Mouse (Mus musculus): Measurements from ENCODE around the gene Dnase1l2.
"Not testable (repeated sequence)": the region's sequence is repeated elsewhere in the genome, so short reads cannot be mapped to it uniquely, and the experiment has no call there.

Dnase1l2 gene

DNA sequence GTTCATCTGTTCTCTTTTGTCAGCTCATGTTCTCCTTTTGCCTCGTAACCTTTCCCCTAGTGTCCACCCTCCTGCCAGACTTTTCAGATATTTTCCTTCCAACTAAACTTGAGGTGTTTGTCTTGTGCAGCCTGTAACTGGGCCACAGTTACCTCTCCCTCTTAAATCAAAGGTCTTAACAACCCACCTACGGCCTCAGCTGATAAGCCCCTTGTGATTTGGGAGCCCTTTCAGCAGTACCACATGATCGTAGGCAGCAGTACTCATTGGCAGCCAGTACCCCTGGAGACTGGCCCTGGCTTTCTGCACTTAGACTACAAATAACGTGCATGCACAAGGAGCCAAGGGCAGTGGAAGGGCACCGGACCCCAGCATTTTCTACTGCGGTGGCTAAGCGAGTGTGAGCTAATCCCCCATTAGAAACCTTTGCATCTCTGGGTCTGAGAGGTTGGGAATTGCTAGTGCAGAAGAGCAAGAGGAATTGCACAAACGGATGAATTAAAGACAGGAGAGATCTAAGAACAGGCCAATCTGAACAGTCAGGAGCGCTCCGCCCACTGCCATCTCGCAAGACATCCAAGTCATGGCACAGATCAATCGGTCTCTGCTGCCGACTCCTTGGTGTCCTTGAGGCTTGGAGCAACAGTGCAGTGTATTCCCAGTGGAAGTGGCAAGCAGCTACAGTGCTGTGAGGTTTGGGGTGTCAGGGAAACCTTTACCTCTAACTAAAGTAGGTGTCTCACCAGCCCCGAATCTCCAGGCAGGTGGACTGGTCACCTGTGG lies 13.5 kb downstream of the Dnase1l2 start:
- no peak for DNase-seq (ENCODE audit: low spot score in 2 of 2)

- DNase-seq (ENCODE audit: low spot score in 2 of 2), result no peak
These were observed 15.7 kb downstream of the Dnase1l2 start for GRCm38 (mm10) chr17:24427170-24427557.

- peak; percentile 38 to 46 for DNase-seq (ENCODE audit: low spot score in 2 of 2)
These were observed 16.3 kb downstream of the Dnase1l2 start, which contains the start of gene Eci1 for GRCm38 (mm10) chr17:24426471-24427169. Eci1 (plus strand) TSS chr17:24426641.

DNA sequence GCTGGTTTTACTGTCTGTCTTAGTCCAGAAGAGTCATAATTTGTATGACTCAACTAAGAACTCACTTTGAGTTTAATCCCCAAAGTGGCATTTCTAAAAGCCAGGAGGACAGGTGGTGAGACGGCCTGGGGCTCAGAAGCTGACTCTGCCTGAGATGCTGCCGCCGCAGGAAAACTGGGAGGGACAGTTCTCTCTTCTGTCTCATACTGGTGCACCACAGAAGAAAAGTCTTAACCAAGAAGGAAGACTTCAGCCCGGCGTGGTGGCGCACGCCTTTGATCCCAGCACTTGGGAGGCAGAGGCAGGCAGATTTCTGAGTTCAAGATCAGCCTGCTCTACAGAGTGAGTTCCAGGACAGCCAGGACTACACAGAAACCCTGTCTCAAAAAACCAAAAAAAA lies 17.0 kb downstream of the Dnase1l2 start:
- no peak for DNase-seq (ENCODE audit: low spot score in 2 of 2)

DNA sequence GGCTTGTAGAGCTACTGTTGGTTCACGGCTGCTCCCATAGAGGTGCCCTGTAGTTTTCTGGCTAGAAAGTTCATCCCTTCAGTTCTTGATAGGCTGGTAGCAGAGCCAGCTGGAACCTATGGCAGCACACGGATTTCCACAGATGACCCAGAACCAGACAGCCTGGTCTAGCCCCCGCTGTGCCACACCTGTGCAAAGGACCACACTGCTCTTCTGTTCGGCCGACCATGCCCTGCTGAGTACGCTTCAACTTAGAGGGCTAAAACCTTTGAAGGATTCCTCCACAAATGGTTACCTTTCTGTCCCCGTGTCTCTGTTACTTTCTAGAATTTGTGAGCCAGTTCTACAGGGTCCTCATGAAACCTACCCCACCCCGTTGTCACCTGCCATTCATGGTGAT lies 17.6 kb downstream of the Dnase1l2 start:
- DNase-seq (ENCODE audit: low spot score in 2 of 2), result not testable (repeated sequence)

GRCm38 (mm10) chr17:24424489-24424888 lies 18.4 kb downstream of the Dnase1l2 start:
- DNase-seq (ENCODE audit: low spot score in 2 of 2), result no peak

DNA sequence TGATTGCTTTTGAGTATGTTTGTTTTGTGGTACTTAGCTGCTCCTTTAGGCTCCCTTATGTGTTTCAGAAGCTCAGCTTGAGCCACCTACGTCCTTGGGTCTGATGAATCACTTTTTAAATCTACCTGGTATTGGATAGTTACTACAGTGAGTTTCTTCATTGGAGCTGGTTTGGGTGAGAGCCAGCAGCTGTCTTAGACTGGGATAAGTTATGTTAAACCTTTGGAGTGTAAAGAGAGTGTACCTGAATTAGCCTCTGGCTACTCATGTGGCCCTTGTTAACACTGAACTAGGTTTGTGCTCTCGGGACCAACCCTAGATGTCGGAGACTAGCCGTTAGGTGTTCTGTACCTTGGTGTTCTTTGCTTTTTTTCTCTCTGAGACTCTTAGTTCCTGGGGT lies 19.8 kb downstream of the Dnase1l2 start:
- no peak for DNase-seq (ENCODE audit: low spot score in 2 of 2)

DNA sequence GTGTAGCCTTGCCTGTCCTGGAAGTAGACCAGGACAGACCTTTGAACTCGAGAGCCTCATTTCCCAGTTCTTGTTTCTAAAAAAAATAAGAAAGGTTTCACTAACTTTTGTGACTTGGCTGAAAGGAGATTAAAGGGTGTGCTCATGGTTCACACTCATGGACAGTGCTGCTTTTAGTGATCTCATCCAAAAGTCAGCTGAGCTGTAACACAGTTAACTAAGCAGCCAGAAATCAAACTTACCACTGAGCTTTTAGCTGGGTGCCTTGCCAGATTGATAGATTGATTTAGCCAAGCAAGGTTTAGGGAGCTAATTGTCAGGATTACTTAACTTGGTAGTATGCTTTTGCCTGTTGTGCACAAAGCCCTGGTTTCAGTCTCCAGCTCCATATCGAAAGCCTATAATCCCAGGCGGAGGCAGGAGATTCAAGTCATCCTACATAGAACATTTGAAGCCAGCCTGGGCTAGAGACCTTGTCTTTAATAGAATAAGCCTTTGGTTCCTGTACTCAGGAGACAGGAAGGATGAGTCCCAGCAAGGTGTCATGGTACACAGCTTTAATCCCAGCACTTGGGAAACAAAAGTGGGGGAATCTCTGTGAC lies 26.8 kb downstream of the Dnase1l2 start:
- no peak for DNase-seq (ENCODE audit: low spot score in 2 of 2)

GRCm38 (mm10) chr17:24415011-24415410 lies 27.9 kb downstream of the Dnase1l2 start:
- DNase-seq (ENCODE audit: low spot score in 2 of 2), result no peak

- peak; percentile 85 to 87 for DNase-seq (ENCODE audit: low spot score in 2 of 2)
These were observed 28.5 kb downstream of the Dnase1l2 start, which contains the start of gene Rnps1 for GRCm38 (mm10) chr17:24414230-24414976. Rnps1 (plus strand) TSS chr17:24414565.

DNA sequence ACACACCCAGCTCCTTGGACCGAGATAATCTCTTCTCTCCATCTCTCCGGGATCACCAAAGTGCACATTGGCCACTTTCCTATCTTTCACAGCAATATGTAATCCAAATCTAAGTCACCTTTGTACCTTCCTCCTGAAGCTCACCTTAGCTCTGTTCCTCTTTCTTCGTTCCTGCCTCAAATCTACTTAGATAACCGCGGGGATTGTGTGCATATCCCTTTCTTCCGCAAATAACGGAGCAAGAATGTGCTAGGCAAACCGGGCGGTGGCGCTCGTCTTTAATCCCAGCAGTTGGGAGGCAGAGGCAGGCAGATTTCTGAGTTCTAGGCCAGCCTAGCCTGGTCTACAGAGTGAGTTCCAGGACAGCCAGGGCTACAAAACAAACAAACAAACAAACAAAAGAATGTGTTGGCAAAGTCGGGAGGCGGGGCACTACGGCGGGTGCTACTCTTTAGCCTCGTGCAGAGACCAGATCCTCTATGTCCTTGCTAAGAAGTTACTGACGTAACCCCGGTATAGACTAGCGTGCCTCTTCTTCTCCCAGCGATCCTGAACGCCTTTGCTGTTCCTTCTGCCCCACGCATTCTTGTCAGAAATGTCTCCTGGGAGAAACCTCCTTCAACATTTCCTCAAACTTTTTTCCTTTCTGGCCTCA lies 29.2 kb downstream of the Dnase1l2 start:
- DNase-seq (ENCODE audit: low spot score in 2 of 2), result peak; percentile 15 to 19

- no peak for DNase-seq (ENCODE audit: low spot score in 2 of 2)
These were observed 35.6 kb downstream of the Dnase1l2 start for GRCm38 (mm10) chr17:24407116-24407803.

DNA sequence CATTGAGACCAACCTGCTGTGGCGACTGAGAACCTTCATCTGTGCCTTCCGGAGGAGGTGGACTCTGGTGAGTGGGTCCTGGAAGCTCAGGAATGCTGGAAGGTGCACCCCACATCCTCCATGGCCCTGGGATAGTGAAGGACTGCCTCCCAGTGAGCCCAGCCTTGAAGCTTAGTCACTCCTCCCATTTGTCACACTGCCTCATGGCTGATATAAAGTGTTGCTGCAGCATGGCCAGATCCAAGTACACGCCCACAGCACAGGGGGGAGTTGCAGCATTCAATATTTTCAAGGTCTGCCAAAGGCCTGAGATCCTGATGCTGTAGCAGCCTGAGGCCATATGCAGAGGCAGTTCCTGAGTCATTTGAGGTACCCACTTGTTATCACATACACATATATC lies 40.5 kb downstream of the Dnase1l2 start:
- DNase-seq (ENCODE audit: low spot score in 2 of 2), result no peak

- no peak for DNase-seq (ENCODE audit: low spot score in 2 of 2)
These were observed 48.4 kb downstream of the Dnase1l2 start for GRCm38 (mm10) chr17:24394456-24394855.

DNA sequence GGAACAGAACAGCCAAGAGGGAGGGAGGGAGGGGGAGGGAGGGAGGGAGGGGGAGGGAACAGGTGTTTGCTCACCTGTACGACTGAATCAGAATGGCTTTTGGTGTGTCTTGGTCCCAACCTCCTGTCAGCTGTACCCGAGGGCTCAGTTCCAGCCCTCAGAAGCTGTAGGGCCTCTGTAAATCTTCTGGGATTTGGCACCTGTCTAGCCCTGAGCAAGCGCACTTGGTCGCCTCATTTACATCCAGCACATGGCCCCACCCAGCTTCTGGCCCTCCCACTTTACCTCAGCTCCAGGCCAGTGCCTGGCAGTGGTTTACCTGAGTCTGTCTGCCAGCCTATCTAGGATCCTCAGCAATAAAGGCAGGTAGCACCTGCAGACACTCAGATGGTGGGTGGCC lies 49.4 kb downstream of the Dnase1l2 start:
- no peak for DNase-seq (ENCODE audit: low spot score in 2 of 2)

- peak in 1 of 2 experiments; percentile 15 for DNase-seq (ENCODE audit: low spot score in 2 of 2)
These were observed 51.8 kb downstream of the Dnase1l2 start for GRCm38 (mm10) chr17:24391149-24391548.

All from thymus, postnatal 10 days (tissue).